Mouse (Mus musculus): ENCODE measurements around the gene Smad3. TPM values are rescaled to one million over a fixed set of nuclear protein-coding genes. Genes with fewer than 3 reads are reported as not detected.

The Smad3 gene
- total and polyA plus RNA-seq, 3 experiments: 0.81 to 1.5 (median 1.2) TPM

DNA sequence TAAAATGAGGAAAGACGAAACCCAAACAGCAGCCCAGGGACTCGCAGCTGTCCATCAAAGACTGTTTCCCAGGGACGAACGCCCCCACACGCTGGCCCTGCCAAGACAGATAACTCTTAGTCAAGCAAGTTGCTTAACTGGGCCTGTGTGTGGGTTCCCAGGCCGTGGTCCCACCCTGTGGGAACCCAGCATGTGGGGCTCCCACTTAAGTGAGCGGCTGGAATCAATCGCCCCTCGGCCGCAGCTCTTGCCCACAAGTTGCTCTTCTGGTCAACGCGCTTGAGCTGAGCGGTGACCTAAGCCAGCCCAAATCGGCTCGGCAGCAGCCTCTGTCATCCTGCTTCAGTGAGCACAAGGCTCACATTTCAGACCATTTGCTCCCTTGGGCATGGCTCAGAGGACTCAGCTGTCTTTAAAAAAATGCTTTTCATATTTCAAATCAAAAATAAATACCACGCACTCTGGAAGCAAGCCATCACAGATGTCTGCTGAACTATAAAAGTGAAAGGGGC lies 55.2 kb downstream of the Smad3 start (continued):
- no peak for TF ChIP-seq MYC (IDR thresholded peaks at IDR 0.05; ENCODE audit: low read depth, low read length)

DNA sequence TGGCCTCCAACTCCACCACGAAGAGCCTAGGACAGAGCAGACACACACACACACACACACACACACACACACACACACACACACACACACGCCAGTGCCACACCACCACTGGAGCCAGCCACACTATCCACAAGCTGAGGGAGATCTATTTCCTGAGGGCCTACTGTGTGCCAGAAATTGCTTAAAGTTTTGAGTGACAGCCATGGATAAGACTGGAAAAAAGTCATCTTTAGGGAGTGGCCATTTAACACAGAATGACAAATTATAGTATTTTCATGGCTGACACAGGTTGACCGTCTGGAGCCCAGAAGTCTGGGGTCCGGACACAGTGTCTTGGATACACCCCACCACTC lies 55.9 kb downstream of the Smad3 start:
- TF ChIP-seq USF1 (IDR thresholded peaks at IDR 0.05; ENCODE audit: low read depth, low read length) (no peak), ZMIZ1 (IDR thresholded peaks at IDR 0.05; ENCODE audit: low read depth, low read length) (no peak), ZKSCAN1 (IDR thresholded peaks at IDR 0.05; ENCODE audit: borderline replicate concordance, low read depth, low read length) (peak; percentile 50; the same call in 1 of the 2 replicates)
- Histone ChIP-seq H3K9ac (ENCODE audit: insufficient read depth, low read depth) (no peak overlapping the region), H3K9me3 (replicated peaks; ENCODE audit: low read length) (no peaks in the 10 kb centered on the region), H3K4me3 (replicated peaks in 1 of 3; ENCODE audit: low read depth in 2 of 3, low read length in 2 of 3, poor library complexity in 1 of 3) (no peak overlapping the region), H3K27me3 (replicated peaks) (no peaks in the 10 kb centered on the region), H3K4me2 (ENCODE audit: insufficient read depth, low read depth, poor library complexity, severe bottlenecking) (no peak overlapping the region), H3K4me1 (ENCODE audit: control insufficient read depth in 1 of 2, insufficient read depth in 2 of 2) (peaks cover 37 to 63% of the 10 kb centered on the region in 2 experiments), H3K36me3 (replicated peaks in 1 of 2; ENCODE audit: control insufficient read depth in 1 of 2, insufficient read depth in 1 of 2, low read length in 1 of 2) (no peaks in the 10 kb centered on the region), H3K79me2 (replicated peaks; ENCODE audit: control insufficient read depth, extremely low read depth, insufficient read depth, poor library complexity, severe bottlenecking) (no peaks in the 10 kb centered on the region), H3K27ac (ENCODE audit: insufficient read depth, low read depth) (no peak overlapping the region)
- dilution Hi-C loops (cut with MboI; ENCODE audit: extremely low pct_ligation_motif_present, extremely low pct_unique_long_range_greater_than_20kb, low sequenced_read_pairs): no loop called here
- in situ Hi-C loops (cut with MboI; ENCODE audit: low pct_ligation_motif_present, low pct_unique_long_range_greater_than_20kb, low sequenced_read_pairs): no loop called here
- DNase-seq (ENCODE audit: extremely low read depth): no peak

DNA sequence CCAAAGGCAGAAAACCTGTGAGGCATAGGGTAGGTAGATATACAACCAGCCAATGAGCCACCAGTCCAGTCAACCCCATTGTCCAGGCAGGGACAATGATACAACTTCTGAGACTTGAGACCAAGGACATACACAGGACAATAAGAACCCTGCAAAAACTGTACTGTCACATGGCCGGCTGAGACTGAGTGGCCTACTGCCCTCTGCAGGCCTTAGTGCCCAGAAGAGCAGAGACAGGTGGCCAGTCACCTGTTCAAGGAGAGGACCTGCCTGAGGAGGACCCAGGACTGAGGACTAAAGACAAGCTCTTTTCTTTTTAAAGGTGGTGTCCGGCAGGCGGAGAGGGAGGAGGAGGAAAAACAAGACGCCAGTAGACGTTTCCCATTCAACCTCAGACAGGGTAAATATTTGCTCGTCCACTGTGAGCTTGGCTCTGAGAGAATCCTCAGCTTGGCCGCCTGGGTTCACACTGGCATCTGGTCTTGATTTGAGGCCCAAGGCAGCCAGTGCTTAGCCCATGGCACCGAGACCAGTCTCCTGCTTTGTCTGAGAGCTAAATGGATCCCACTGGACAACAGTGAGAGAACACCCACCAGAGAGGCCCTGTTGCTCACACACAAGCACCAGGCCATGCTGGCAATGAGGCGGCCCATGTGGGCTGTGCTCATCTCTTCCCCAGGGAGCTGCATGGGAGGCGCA lies 56.4 kb downstream of the Smad3 start:
- in situ Hi-C loops (cut with MboI; ENCODE audit: low pct_ligation_motif_present, low pct_unique_long_range_greater_than_20kb, low sequenced_read_pairs) (no loop called here), dilution Hi-C loops (cut with MboI; ENCODE audit: extremely low pct_ligation_motif_present, extremely low pct_unique_long_range_greater_than_20kb, low sequenced_read_pairs) (no loop called here)
- no peak for DNase-seq (ENCODE audit: extremely low read depth)
- no peaks in the 10 kb centered on the region for H3K9me3 ChIP-seq (replicated peaks; ENCODE audit: low read length)
- peaks cover 33 to 58% of the 10 kb centered on the region in 2 experiments for H3K4me1 ChIP-seq (ENCODE audit: control insufficient read depth in 1 of 2, insufficient read depth in 2 of 2)
- H3K4me2 ChIP-seq (ENCODE audit: insufficient read depth, low read depth, poor library complexity, severe bottlenecking): no peak overlapping the region
- H3K36me3 ChIP-seq (replicated peaks in 1 of 2; ENCODE audit: control insufficient read depth in 1 of 2, insufficient read depth in 1 of 2, low read length in 1 of 2): no peaks in the 10 kb centered on the region
- H3K4me3 ChIP-seq (replicated peaks in 1 of 3; ENCODE audit: low read depth in 2 of 3, low read length in 2 of 3, poor library complexity in 1 of 3): no peak overlapping the region
- no peaks in the 10 kb centered on the region for H3K27me3 ChIP-seq (replicated peaks)
- no peak overlapping the region for H3K9ac ChIP-seq (ENCODE audit: insufficient read depth, low read depth)
- H3K79me2 ChIP-seq (replicated peaks; ENCODE audit: control insufficient read depth, extremely low read depth, insufficient read depth, poor library complexity, severe bottlenecking): no peaks in the 10 kb centered on the region
- no peak overlapping the region for H3K27ac ChIP-seq (ENCODE audit: insufficient read depth, low read depth)
- peak in 1 of 2 experiments; percentile 25; a peak in 1 of 4 replicates for TF ChIP-seq CTCF (conservative IDR thresholded peaks at IDR 0.05 in 1 of 2, IDR thresholded peaks at IDR 0.05 in 1 of 2; ENCODE audit: low read depth in 2 of 2, low read length in 2 of 2)
- no peak; the same call in 1 of the 2 replicates for TF ChIP-seq RAD21 (IDR thresholded peaks at IDR 0.05; ENCODE audit: low read depth, low read length)
- no peak for TF ChIP-seq UBTF (IDR thresholded peaks at IDR 0.05; ENCODE audit: low read depth, low read length)

GRCm38 (mm10) chr9:63699145-63699544 lies 58.6 kb downstream of the Smad3 start:
- H3K4me3 ChIP-seq (replicated peaks in 1 of 3; ENCODE audit: low read depth in 2 of 3, low read length in 2 of 3, poor library complexity in 1 of 3): no peak overlapping the region

More at GRCm38 (mm10) chr9:63699145-63699544, 58.6 kb downstream of the Smad3 start:
- DNase-seq (ENCODE audit: extremely low read depth): no peak
- no peaks in the 10 kb centered on the region for H3K79me2 ChIP-seq (replicated peaks; ENCODE audit: control insufficient read depth, extremely low read depth, insufficient read depth, poor library complexity, severe bottlenecking)
- in situ Hi-C loops (cut with MboI; ENCODE audit: low pct_ligation_motif_present, low pct_unique_long_range_greater_than_20kb, low sequenced_read_pairs) (no loop called here), dilution Hi-C loops (cut with MboI; ENCODE audit: extremely low pct_ligation_motif_present, extremely low pct_unique_long_range_greater_than_20kb, low sequenced_read_pairs) (no loop called here)
- no peaks in the 10 kb centered on the region for H3K36me3 ChIP-seq (replicated peaks in 1 of 2; ENCODE audit: control insufficient read depth in 1 of 2, insufficient read depth in 1 of 2, low read length in 1 of 2)
- TF ChIP-seq ZKSCAN1 (IDR thresholded peaks at IDR 0.05; ENCODE audit: borderline replicate concordance, low read depth, low read length): no peak
- no peaks in the 10 kb centered on the region for H3K27me3 ChIP-seq (replicated peaks)
- H3K27ac ChIP-seq (ENCODE audit: insufficient read depth, low read depth): no peak overlapping the region
- no peak overlapping the region for H3K9ac ChIP-seq (ENCODE audit: insufficient read depth, low read depth)
- peaks cover 26 to 39% of the 10 kb centered on the region in 2 experiments for H3K4me1 ChIP-seq (ENCODE audit: control insufficient read depth in 1 of 2, insufficient read depth in 2 of 2)
- H3K4me2 ChIP-seq (ENCODE audit: insufficient read depth, low read depth, poor library complexity, severe bottlenecking): no peak overlapping the region
- H3K9me3 ChIP-seq (replicated peaks; ENCODE audit: low read length): no peaks in the 10 kb centered on the region

All from CH12.LX (cell line).